Mouse (Mus musculus) embryonic fibroblast, embryonic 13.5 days (primary cell): Measurements from ENCODE around the gene Armc7.

Experiments
- CTCF ChIP-seq: IDR thresholded peaks from 2 replicates; pipeline ENCODE4 v1.5.1; 2011; ENCODE audit warnings: mild to moderate bottlenecking, control low read depth, low read length, moderate library complexity, borderline replicate concordance; ENCODE audit not compliant: insufficient read depth
- POLR2A ChIP-seq: IDR thresholded peaks from 2 replicates; pipeline ENCODE4 v1.6.1; 2011; ENCODE audit warnings: low read depth, mild to moderate bottlenecking, control low read depth, low read length, moderate library complexity

DNA sequence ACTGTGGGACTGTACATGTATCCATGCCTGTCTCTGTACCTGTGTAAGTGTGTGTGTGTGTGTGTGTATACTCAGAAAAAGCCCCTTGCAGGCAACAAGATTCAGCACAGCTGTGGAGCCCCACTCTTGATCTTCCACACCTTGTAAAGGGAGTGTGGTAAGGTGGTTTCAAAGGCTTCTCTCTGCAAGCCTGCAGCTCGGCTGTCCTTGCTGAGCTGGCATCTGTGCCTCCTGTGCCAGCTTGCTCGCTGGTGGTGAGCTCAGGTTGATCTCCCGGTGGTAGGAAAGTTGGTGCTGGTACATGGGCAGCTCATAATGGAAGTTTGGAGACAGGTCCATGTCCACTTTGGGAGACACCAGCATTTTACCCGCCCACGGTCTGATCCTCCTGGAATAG lies 13.6 kb upstream of the Armc7 start:
- no peak for TF ChIP-seq CTCF
- TF ChIP-seq POLR2A: no peak
